Mouse (Mus musculus): ENCODE measurements at regions not wholly inside any gene's neighbourhood (a gene's known extent, or its start where the extent isn't known, plus 50 kb on each side); places are given as distances from the start of the nearest gene placed in this dataset.

DNA sequence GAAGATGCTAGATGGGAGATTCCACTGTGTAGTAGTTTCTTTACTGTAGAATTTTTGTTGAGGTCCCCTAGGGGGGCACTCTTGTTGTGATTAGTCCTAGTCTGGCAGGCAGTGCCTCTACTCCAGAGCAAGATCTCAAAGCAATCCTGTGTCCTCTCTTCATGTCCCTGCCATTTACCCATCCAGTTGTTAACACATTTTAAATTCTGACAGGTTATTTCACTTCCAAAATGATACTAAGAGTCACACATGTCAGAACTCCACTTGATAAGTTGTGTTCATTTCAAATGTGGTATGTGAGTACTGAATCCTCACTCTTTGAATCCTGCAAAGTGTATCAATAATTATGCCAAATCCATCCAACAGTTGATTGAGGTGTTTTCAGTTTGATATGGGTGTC is 530.6 kb downstream of the Prkd1 start:
- H3K9me3 ChIP-seq (replicated peaks), result peaks cover 5% of the 10 kb centered on the region; the same call in 1 of the 2 replicates
- no peaks in the 10 kb centered on the region for H3K27me3 ChIP-seq (ENCODE audit: insufficient read depth, low read length)
- ATAC-seq (ENCODE audit: extremely low read depth, insufficient number of reproducible peaks, low FRiP score, poor library complexity, severe bottlenecking) (no peak), DNase-seq (ENCODE audit: low spot score) (no peak)
- no peaks in the 10 kb centered on the region for H3K4me1 ChIP-seq (ENCODE audit: insufficient read depth, low read depth, low read length)
- H3K4me3 ChIP-seq (ENCODE audit: low read depth, low read length), result no peak overlapping the region
- TF ChIP-seq POLR2AphosphoS5 (IDR thresholded peaks at IDR 0.05; ENCODE audit: insufficient replicate concordance, low read depth, low read length) (no peak), CTCF (IDR thresholded peaks at IDR 0.05; ENCODE audit: low read depth, low read length) (no peak), TAL1 (conservative IDR thresholded peaks at IDR 0.05; ENCODE audit: low read depth, low read length) (no peak), GATA1 (IDR thresholded peaks at IDR 0.05; ENCODE audit: borderline replicate concordance, low read length) (no peak), GATA2 (IDR thresholded peaks at IDR 0.05; ENCODE audit: borderline replicate concordance, low read depth, low read length) (no peak)
- H3K36me3 ChIP-seq (replicated peaks), result no peaks in the 10 kb centered on the region

GRCm38 (mm10) chr12:50122145-50122544 is 526.8 kb downstream of the Prkd1 start:
- no peak for TF ChIP-seq CTCF (IDR thresholded peaks at IDR 0.05; ENCODE audit: low read depth, low read length)
- TF ChIP-seq GATA2 (IDR thresholded peaks at IDR 0.05; ENCODE audit: borderline replicate concordance, low read depth, low read length), result no peak
- TF ChIP-seq POLR2AphosphoS5 (IDR thresholded peaks at IDR 0.05; ENCODE audit: insufficient replicate concordance, low read depth, low read length), result no peak
- TF ChIP-seq GATA1 (IDR thresholded peaks at IDR 0.05; ENCODE audit: borderline replicate concordance, low read length), result no peak
- no peak for TF ChIP-seq TAL1 (conservative IDR thresholded peaks at IDR 0.05; ENCODE audit: low read depth, low read length)
- Histone ChIP-seq H3K4me3 (ENCODE audit: low read depth, low read length) (no peak overlapping the region), H3K4me1 (ENCODE audit: insufficient read depth, low read depth, low read length) (no peaks in the 10 kb centered on the region), H3K36me3 (replicated peaks) (no peaks in the 10 kb centered on the region), H3K27me3 (ENCODE audit: insufficient read depth, low read length) (no peaks in the 10 kb centered on the region), H3K9me3 (replicated peaks) (peaks cover 2% of the 10 kb centered on the region; the same call in 1 of the 2 replicates)
- no peak for DNase-seq (ENCODE audit: low spot score)
- ATAC-seq (ENCODE audit: extremely low read depth, insufficient number of reproducible peaks, low FRiP score, poor library complexity, severe bottlenecking), result no peak

GRCm38 (mm10) chr12:50122971-50123370 is 525.9 kb downstream of the Prkd1 start:
- TF ChIP-seq TAL1 (conservative IDR thresholded peaks at IDR 0.05; ENCODE audit: low read depth, low read length), result no peak
- TF ChIP-seq POLR2AphosphoS5 (IDR thresholded peaks at IDR 0.05; ENCODE audit: insufficient replicate concordance, low read depth, low read length), result no peak
- H3K4me1 ChIP-seq (ENCODE audit: insufficient read depth, low read depth, low read length), result no peaks in the 10 kb centered on the region
- no peak for ATAC-seq (ENCODE audit: extremely low read depth, insufficient number of reproducible peaks, low FRiP score, poor library complexity, severe bottlenecking)

DNA sequence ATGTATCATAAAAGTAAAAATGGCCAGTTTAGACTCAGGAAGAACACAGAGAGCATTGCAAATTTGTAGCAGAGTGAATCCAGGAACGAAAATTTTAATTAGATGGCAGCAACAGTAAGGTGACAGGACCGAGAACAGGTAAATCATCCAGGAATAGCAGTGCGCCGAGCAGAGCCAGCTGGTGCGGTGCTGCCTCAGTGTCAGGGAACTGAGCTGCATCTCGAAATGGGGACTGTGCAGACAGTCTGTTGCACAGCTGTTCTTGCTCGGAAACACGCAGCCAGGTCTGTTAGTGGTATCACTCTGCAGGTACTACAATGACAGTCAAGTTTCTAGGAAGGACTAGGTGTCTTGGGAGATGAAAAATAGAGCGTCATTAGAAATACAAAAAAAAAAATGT is 490.8 kb downstream of the Prkd1 start:
- ATAC-seq (ENCODE audit: extremely low read depth, insufficient number of reproducible peaks, low FRiP score, poor library complexity, severe bottlenecking) (no peak), DNase-seq (ENCODE audit: low spot score) (no peak)
- TF ChIP-seq TAL1 (conservative IDR thresholded peaks at IDR 0.05; ENCODE audit: low read depth, low read length), result no peak
- no peak for TF ChIP-seq POLR2AphosphoS5 (IDR thresholded peaks at IDR 0.05; ENCODE audit: insufficient replicate concordance, low read depth, low read length)
- TF ChIP-seq CTCF (IDR thresholded peaks at IDR 0.05; ENCODE audit: low read depth, low read length), result no peak
- no peak for TF ChIP-seq GATA2 (IDR thresholded peaks at IDR 0.05; ENCODE audit: borderline replicate concordance, low read depth, low read length)
- TF ChIP-seq GATA1 (IDR thresholded peaks at IDR 0.05; ENCODE audit: borderline replicate concordance, low read length), result no peak
- H3K36me3 ChIP-seq (replicated peaks), result no peaks in the 10 kb centered on the region
- peaks cover 2% of the 10 kb centered on the region for H3K9me3 ChIP-seq (replicated peaks)
- no peak overlapping the region for H3K4me3 ChIP-seq (ENCODE audit: low read depth, low read length)
- no peaks in the 10 kb centered on the region for H3K4me1 ChIP-seq (ENCODE audit: insufficient read depth, low read depth, low read length)
- H3K27me3 ChIP-seq (ENCODE audit: insufficient read depth, low read length), result no peaks in the 10 kb centered on the region

More at GRCm38 (mm10) chr12:50122971-50123370, 525.9 kb downstream of the Prkd1 start:
- no peak overlapping the region for H3K4me3 ChIP-seq (ENCODE audit: low read depth, low read length)
- H3K9me3 ChIP-seq (replicated peaks), result peaks cover 2% of the 10 kb centered on the region; the same call in 1 of the 2 replicates
- no peaks in the 10 kb centered on the region for H3K27me3 ChIP-seq (ENCODE audit: insufficient read depth, low read length)
- no peaks in the 10 kb centered on the region for H3K36me3 ChIP-seq (replicated peaks)
- no peak for DNase-seq (ENCODE audit: low spot score)

GRCm38 (mm10) chr12:50187332-50187731 is 461.6 kb downstream of the Prkd1 start:
- Histone ChIP-seq H3K36me3 (replicated peaks) (no peaks in the 10 kb centered on the region), H3K4me3 (ENCODE audit: low read depth, low read length) (no peak overlapping the region), H3K27me3 (ENCODE audit: insufficient read depth, low read length) (no peaks in the 10 kb centered on the region), H3K9me3 (replicated peaks) (no peaks in the 10 kb centered on the region; the same call in 1 of the 2 replicates), H3K4me1 (ENCODE audit: insufficient read depth, low read depth, low read length) (no peaks in the 10 kb centered on the region)
- DNase-seq (ENCODE audit: low spot score), result no peak
- TF ChIP-seq POLR2AphosphoS5 (IDR thresholded peaks at IDR 0.05; ENCODE audit: insufficient replicate concordance, low read depth, low read length) (no peak), GATA2 (IDR thresholded peaks at IDR 0.05; ENCODE audit: borderline replicate concordance, low read depth, low read length) (no peak), CTCF (IDR thresholded peaks at IDR 0.05; ENCODE audit: low read depth, low read length) (no peak), TAL1 (conservative IDR thresholded peaks at IDR 0.05; ENCODE audit: low read depth, low read length) (no peak)
- no peak for ATAC-seq (ENCODE audit: extremely low read depth, insufficient number of reproducible peaks, low FRiP score, poor library complexity, severe bottlenecking)

DNA sequence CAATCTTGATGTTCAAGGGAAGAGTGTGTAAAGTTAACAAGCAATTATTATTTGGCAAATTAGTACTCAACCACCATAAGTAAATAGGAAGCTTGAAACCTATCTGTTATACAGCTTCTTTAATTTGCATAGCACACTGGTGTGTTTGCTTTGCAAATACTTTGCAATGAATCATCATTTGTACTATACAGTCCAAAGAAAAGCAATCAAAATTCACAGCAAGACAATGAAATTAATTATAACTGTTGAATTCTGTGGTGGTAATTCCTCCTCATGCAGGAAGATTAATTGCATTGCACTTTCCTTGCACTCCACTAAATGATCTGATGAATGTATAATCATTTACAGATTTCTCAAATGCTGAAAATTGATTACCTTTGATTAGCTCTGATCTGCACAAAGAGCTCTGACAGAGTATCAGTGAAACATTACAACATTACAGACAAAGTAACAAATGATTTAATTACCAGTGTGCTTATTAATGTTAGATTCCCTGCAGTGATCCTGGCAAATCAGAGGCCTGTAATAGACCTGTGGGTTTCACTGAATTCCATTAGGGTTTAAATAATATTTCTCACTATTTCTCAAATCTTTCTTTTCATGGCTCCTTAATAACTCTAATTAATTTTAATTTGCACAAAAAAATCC is 457.9 kb downstream of the Prkd1 start:
- no peak overlapping the region for H3K4me3 ChIP-seq (ENCODE audit: low read depth, low read length)
- H3K36me3 ChIP-seq (replicated peaks), result no peaks in the 10 kb centered on the region
- DNase-seq (ENCODE audit: low spot score), result no peak
- H3K27me3 ChIP-seq (ENCODE audit: insufficient read depth, low read length), result no peaks in the 10 kb centered on the region
- TF ChIP-seq POLR2AphosphoS5 (IDR thresholded peaks at IDR 0.05; ENCODE audit: insufficient replicate concordance, low read depth, low read length), result no peak
- no peak for TF ChIP-seq CTCF (IDR thresholded peaks at IDR 0.05; ENCODE audit: low read depth, low read length)
- TF ChIP-seq GATA2 (IDR thresholded peaks at IDR 0.05; ENCODE audit: borderline replicate concordance, low read depth, low read length), result no peak
- TF ChIP-seq GATA1 (IDR thresholded peaks at IDR 0.05; ENCODE audit: borderline replicate concordance, low read length), result no peak
- TF ChIP-seq TAL1 (conservative IDR thresholded peaks at IDR 0.05; ENCODE audit: low read depth, low read length), result no peak
- no peak for ATAC-seq (ENCODE audit: extremely low read depth, insufficient number of reproducible peaks, low FRiP score, poor library complexity, severe bottlenecking)
- no peaks in the 10 kb centered on the region for H3K4me1 ChIP-seq (ENCODE audit: insufficient read depth, low read depth, low read length)
- no peaks in the 10 kb centered on the region; the same call in 1 of the 2 replicates for H3K9me3 ChIP-seq (replicated peaks)

All from G1E (cell line).